Mouse (Mus musculus) spleen, adult 18-20 months (tissue): ENCODE data around the gene Lrrc42.

Experiments used
- DNase-seq, 2 experiments: peaks; one replicate each; pipeline ENCODE4 v3.0.0; 2022; ENCODE audit warnings: mixed read lengths in 2 of 2

Lrrc42 gene

GRCm38 (mm10) chr4:107193841-107194240 lies 59.5 kb downstream of the Lrrc42 start:
- DNase-seq: no peak

DNA sequence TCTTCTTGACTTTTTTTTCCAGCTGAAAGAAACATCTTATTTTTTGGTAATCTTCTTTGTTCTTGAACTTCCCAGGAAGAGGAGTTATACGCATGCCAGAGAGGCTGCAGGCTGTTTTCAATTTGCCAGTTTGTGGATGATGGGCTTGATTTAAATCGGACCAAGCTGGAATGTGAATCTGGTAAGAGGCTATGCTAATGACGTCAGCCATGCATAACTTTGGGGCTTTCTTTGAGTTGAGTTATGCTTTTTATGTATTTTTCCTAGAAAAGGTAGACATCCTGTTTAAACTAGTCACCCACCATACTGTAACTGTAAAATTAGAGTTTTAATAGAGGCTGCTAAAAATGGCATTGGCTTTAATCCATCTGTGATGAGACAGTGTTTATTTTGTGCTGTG lies 67.6 kb downstream of the Lrrc42 start:
- no peak for DNase-seq
